Mouse (Mus musculus) embryonic facial prominence, embryonic 15.5 days (tissue): ENCODE data around the gene Slc22a12. TPM values are rescaled to one million over a fixed set of nuclear protein-coding genes. Genes with fewer than 3 reads are reported as not detected.
A peak's percentile ranks its signal among the peaks of the same experiment; 100 is the strongest.

Experiments
- ATAC-seq: fragments of 200-750 bp; cut with Nextera tagmentation; 2 replicates; pipeline ENCODE4 v1.8.0; 2017; ENCODE audit warnings: low read depth, moderate TSS enrichment; ENCODE audit not compliant: insufficient number of reproducible peaks, low FRiP score, low TSS enrichment
- H3K27ac ChIP-seq: fragments of 300-500 bp; sonication (generic); replicated peaks from 2 replicates; pipeline ENCODE4 v1.5.1; 2015; ENCODE audit warnings: mild to moderate bottlenecking, inconsistent platforms
- H3K27me3 ChIP-seq: fragments of 300-500 bp; sonication (generic); 2 replicates; pipeline ENCODE4 v1.6.1; 2015; ENCODE audit warnings: inconsistent platforms
- H3K36me3 ChIP-seq: fragments of 300-500 bp; sonication (generic); 2 replicates; pipeline ENCODE4 v1.6.1; 2015; ENCODE audit warnings: mild to moderate bottlenecking, inconsistent platforms
- H3K4me1 ChIP-seq: fragments of 300-500 bp; sonication (generic); 2 replicates; pipeline ENCODE4 v1.6.1; 2015; ENCODE audit warnings: inconsistent platforms
- H3K4me2 ChIP-seq: fragments of 300-500 bp; sonication (generic); replicated peaks from 2 replicates; pipeline ENCODE4 v1.6.1; 2015; ENCODE audit warnings: mild to moderate bottlenecking, inconsistent platforms
- H3K4me3 ChIP-seq: fragments of 300-500 bp; sonication (generic); replicated peaks from 2 replicates; pipeline ENCODE4 v1.5.1; 2015; ENCODE audit warnings: mild to moderate bottlenecking, inconsistent platforms
- H3K9ac ChIP-seq: fragments of 300-500 bp; sonication (generic); 2 replicates; pipeline ENCODE4 v1.6.1; 2015; ENCODE audit warnings: inconsistent platforms
- H3K9me3 ChIP-seq: fragments of 300-500 bp; sonication (generic); replicated peaks from 2 replicates; pipeline ENCODE4 v1.6.1; 2016; ENCODE audit warnings: inconsistent platforms
- WGBS: fragments of 180-500 bp; shearing (Covaris S2); methylation state at CpG from one replicate; pipeline ENCODE4 v1.1.7; 2015; 5-methylcytosine and 5-hydroxymethylcytosine counted together
- polyA plus RNA-seq: library from polyadenylated mRNA; unstranded; fragments of >200 nt; fragmentation: Nextera tagmentation; extraction: Ambion mirVana; gene quantifications from 2 replicates; pipeline ENCODE4 v1.2.1, GENCODE M21; 2015

Slc22a12 gene
- polyA plus RNA-seq, 1 experiment from 2014 or later: not detected

DNA sequence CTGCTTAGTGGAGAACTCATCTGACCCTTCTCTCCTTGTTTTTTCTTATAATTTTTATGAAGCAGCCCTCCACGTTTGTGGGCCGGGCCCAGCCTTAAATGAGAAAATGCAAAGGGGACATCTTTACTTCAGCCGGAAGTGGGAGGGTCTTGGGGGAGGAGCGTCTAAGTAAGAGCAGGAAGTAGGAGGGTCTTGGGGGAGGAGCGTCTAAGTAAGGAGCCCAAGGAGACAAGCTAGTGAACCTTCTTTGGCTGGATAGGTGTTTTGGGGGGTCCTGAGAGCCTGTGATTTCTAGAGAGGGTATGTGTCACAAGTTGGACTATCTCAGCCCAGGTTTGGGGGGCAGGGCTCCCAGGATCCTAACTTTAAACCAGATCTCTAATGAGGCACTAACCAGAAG lies 27.4 kb downstream of the Slc22a12 start:
- WGBS: 65% methylated on average over 5 of the region's 5 CpGs
- ATAC-seq: no peak
- Histone ChIP-seq H3K36me3 (no peaks in the 10 kb centered on the region), H3K9ac (no peak overlapping the region), H3K4me1 (peaks cover 11% of the 10 kb centered on the region), H3K27me3 (peaks cover 33% of the 10 kb centered on the region), H3K27ac (no peak overlapping the region), H3K4me2 (no peak overlapping the region), H3K4me3 (no peak overlapping the region), H3K9me3 (no peaks in the 10 kb centered on the region)

DNA sequence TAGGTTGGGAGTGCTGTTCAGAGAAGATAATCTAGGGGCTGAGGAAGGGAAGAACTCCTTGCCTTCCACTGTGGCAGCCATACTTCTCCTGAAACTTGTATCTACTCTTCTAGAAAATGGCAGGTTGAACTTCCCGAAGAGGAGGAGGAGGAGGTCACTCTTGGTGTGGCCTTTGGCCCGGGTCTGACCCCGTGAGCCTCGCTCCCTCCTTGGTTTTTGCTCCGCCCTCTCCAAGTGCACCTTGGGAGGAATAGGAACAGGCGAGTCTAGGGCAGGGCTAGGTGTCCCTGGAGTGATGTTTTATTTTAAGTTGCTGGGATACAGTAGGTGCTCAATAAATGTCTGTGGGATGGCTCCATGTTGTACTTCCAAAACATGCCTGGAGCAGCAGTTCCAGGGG lies 27.9 kb downstream of the Slc22a12 start:
- no peak for ATAC-seq
- Histone ChIP-seq H3K9ac (no peak overlapping the region), H3K27ac (no peak overlapping the region), H3K36me3 (no peaks in the 10 kb centered on the region), H3K27me3 (peaks cover 33% of the 10 kb centered on the region), H3K9me3 (no peaks in the 10 kb centered on the region), H3K4me2 (no peak overlapping the region), H3K4me3 (no peak overlapping the region), H3K4me1 (peaks cover 11% of the 10 kb centered on the region)
- 63% methylated on average over 6 of the region's 6 CpGs for WGBS

DNA sequence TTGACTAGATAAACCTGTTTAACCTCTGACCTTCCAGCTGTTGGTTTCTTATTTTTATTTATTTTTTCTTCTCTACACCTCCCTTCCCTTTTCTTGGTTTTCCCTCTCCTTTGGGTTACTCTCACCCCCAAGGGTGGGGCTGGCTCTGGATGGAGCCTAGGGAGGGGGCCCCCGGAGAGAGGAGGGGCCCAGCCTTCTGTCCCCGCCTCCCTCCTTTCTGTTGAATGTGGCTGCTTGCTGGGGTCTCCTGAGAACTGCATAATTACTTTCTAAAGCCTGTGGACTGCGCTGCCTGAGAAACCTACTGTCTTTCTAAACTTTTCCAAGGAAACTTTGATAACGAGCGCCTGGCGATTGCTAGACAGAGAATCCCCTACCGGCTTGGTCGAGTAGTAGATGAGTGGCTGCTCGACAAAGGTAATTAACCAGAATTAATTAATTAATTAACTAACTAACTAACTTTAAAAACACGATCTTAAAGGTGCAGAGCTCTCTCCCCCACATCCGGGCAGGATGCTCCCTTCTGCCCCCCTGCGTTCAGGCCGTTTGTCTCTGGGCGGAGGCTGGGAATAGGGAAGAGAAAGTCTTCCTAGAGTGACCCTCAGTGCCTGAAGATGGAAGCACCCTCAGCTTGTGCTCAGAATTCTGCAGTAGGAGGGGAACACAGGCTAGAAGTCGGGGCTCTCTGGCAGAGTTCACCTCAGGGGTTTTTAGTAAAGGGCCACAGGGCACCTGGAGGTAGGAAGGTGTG lies 29.3 kb downstream of the Slc22a12 start:
- 7% methylated on average over 15 of the region's 15 CpGs for whole genome bisulfite sequencing
- H3K4me3 ChIP-seq: no peak overlapping the region
- H3K27me3 ChIP-seq: peaks cover 33% of the 10 kb centered on the region
- no peak overlapping the region for H3K27ac ChIP-seq
- no peak overlapping the region for H3K9ac ChIP-seq
- no peak overlapping the region for H3K4me2 ChIP-seq
- H3K36me3 ChIP-seq: no peaks in the 10 kb centered on the region
- peaks cover 7% of the 10 kb centered on the region for H3K4me1 ChIP-seq
- no peaks in the 10 kb centered on the region for H3K9me3 ChIP-seq
- no peak for ATAC-seq

DNA sequence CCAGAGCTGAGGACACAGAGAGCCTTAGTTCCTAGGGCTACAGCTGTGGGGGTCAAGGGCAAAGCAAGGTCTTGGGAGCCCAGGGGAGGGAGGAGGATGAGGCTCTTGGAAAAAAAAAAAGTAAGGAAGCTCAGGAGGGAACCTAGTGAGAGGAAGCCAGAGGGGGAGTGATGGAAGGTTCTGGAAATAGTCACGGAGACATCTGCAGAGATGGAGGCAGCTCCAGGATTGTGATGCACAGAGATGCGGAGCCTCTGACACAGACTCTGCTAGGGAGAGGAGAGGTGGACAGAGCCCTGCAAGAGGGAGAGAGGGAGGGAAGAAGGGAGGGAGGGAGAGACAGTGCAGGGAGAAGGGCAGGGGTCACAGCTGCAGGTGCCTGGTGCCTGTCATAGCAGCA lies 32.3 kb downstream of the Slc22a12 start:
- no peak overlapping the region for H3K4me3 ChIP-seq
- no peak overlapping the region for H3K4me2 ChIP-seq
- no peak overlapping the region for H3K9ac ChIP-seq
- peaks cover 4% of the 10 kb centered on the region; the same call in 1 of the 2 replicates for H3K4me1 ChIP-seq
- ATAC-seq: no peak
- 76% methylated on average over 2 of the region's 2 CpGs for WGBS
- no peaks in the 10 kb centered on the region for H3K36me3 ChIP-seq
- H3K27ac ChIP-seq: no peak overlapping the region
- H3K27me3 ChIP-seq: peaks cover 61% of the 10 kb centered on the region
- no peaks in the 10 kb centered on the region for H3K9me3 ChIP-seq

DNA sequence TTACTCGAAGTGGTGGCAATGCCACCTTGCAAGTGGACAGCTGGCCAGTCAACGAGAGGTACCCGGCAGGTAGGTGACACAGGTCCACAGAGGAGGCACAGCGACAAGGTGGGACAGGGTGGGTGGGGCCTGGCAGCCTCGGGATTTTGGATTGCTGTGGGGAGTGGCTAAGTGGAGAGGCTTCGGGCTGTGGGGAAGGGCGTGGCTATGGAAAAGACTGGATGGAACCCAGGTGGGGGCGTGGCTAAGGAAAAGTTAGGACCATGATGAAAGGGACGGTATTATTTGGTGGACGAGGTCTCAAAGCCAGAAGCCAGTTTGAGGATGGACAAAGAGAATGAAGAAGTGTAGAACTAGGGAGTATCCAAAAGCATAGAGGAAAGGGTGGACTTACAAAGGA lies 33.0 kb downstream of the Slc22a12 start:
- H3K27ac ChIP-seq: no peak overlapping the region
- no peak for ATAC-seq
- no peak overlapping the region for H3K4me3 ChIP-seq

DNA sequence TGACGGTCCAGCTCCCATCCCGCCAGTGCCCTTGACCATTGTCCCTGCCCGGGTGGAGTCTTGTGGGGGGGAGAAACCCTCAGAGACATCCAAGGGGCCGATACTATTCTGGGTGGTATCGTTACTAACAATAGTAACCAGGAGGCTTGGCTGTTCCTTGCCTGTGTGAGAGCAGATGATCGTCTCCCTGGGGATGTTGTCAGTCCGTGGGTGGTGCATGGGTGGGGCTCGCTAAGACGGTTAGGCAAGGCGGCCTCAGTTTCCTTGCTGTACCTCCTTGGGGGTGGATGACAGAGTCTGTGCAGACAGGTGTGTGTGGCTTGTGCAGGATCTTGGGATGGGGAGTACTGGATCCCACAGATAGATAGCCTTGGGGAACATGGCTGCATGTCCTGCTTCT lies 35.4 kb downstream of the Slc22a12 start:
- Histone ChIP-seq H3K4me3 (no peak overlapping the region), H3K27ac (no peak overlapping the region), H3K4me1 (peaks cover 8% of the 10 kb centered on the region), H3K36me3 (no peaks in the 10 kb centered on the region), H3K9me3 (no peaks in the 10 kb centered on the region), H3K27me3 (peaks cover 62% of the 10 kb centered on the region), H3K9ac (no peak overlapping the region), H3K4me2 (no peak overlapping the region)
- ATAC-seq: no peak
- WGBS: 43% methylated on average over 10 of the region's 10 CpGs

More for the DNA sequence above, 33.0 kb downstream of the Slc22a12 start:
- Histone ChIP-seq H3K27me3 (peaks cover 61% of the 10 kb centered on the region), H3K36me3 (no peaks in the 10 kb centered on the region), H3K9me3 (no peaks in the 10 kb centered on the region), H3K9ac (no peak overlapping the region), H3K4me1 (peaks cover 4% of the 10 kb centered on the region; the same call in 1 of the 2 replicates), H3K4me2 (no peak overlapping the region)
- 71% methylated on average over 10 of the region's 10 CpGs for WGBS

DNA sequence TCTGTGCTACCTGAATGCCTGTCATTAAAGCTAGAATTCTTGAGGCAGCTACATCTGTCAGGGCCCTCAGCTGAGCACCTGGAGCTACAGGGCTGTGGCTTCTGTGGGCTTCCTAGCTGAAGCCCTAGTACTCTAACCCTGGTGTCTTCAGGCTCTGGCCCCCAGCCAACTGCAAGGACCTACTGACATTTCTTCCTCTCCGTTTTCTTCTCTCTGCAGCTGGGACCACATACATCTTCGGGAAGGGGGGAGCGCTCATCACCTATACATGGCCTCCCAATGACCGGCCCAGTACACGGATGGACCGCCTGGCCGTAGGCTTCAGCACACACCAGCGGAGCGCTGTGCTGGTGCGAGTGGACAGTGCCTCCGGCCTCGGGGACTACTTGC lies 38.2 kb downstream of the Slc22a12 start:
- Histone ChIP-seq H3K36me3 (no peaks in the 10 kb centered on the region), H3K4me2 (no peak overlapping the region), H3K9ac (no peak overlapping the region), H3K9me3 (no peaks in the 10 kb centered on the region), H3K4me1 (peaks cover 14% of the 10 kb centered on the region), H3K4me3 (no peak overlapping the region), H3K27me3 (peaks cover 83% of the 10 kb centered on the region), H3K27ac (no peak overlapping the region)
- WGBS: 89% methylated on average over 12 of the region's 12 CpGs
- no peak for ATAC-seq

DNA sequence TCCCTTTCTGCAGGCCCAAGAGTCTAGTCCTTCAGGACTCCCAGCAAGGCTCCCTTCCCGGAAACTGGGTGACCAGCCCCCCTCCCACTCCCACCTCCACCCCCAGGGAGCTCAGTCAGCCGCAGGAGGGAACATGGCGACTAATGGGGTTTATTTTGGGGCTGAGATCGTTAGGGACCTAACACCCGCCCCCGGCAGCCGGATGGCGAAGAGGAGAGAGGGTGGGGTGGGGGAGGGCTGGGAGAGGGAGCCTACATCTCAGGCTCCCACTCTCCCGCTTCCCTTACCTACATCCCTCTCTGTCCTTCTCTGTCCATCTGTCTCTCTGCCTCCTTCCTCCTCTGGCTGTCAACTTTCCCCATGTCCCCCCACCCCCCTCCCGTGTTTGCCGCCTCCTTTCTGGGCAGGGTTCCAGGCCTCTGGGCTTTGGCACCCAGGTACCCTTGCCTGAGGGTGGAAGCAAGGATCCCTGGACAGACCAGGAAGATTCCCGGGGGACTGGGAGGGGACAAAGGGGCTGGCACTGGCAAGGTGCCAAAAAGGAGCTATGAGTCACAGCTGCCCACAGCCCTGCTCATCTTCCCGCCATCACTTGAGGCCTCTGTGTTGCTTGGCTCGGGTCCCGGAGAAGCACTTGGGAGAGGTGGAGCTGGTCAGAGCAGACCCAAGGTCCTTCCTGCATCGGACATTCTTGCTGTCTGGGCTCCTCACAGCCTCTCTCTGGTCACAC lies 38.7 kb downstream of the Slc22a12 start:
- Histone ChIP-seq H3K4me2 (no peak overlapping the region), H3K9ac (no peak overlapping the region), H3K36me3 (no peaks in the 10 kb centered on the region), H3K4me1 (peaks cover 14% of the 10 kb centered on the region), H3K4me3 (no peak overlapping the region), H3K9me3 (no peaks in the 10 kb centered on the region), H3K27me3 (peaks cover 88% of the 10 kb centered on the region), H3K27ac (no peak overlapping the region)
- WGBS: 37% methylated on average over 16 of the region's 16 CpGs
- ATAC-seq: 0 out of 2 replicates have a peak, but pooled peaks have one; percentile 12

DNA sequence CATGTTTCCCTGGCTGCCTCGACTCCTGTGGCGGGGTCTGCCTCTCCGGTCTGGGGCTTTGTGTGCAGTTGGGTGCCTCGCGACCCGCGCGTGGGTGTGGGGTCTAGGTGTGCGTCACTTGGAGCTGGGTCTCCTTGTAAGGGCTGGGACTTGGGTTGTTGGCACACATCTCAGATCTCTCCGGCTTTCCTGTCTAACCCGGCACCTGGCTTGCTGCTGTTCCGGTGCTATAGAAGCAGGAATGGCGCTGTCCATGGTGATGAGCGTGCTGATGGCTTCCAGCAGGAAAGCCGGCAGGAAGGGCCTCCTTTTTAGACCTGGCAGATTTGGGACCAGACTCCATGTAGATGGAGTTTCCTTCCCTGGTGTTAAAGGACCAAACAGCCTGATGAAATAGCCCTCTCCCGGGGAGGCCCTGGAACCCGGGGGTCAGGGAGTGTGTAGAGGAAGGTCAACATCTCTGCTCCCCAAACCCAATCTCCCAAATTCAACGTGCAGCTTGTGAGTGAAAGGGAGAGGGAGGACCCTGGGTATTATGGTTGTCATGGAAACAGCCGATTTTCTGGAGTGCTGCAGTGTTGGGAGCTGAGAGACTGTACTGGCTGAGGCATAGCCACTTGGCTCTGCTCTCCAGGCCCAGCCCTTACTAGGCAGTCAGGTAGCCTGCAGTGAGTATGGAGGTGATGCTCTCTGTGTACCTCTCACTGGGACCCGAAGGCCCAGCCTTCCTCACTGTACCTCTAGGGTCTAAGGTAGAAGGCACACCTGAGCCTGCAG lies 40.1 kb downstream of the Slc22a12 start:
- Histone ChIP-seq H3K27ac (no peak overlapping the region), H3K4me1 (peaks cover 23% of the 10 kb centered on the region), H3K9me3 (no peaks in the 10 kb centered on the region), H3K9ac (no peak overlapping the region), H3K36me3 (no peaks in the 10 kb centered on the region), H3K4me3 (peak overlapping the region; percentile 24), H3K27me3 (peaks cover 96% of the 10 kb centered on the region), H3K4me2 (peak overlapping the region; percentile 53)
- WGBS: 2% methylated on average over 20 of the region's 20 CpGs
- no peak for ATAC-seq

DNA sequence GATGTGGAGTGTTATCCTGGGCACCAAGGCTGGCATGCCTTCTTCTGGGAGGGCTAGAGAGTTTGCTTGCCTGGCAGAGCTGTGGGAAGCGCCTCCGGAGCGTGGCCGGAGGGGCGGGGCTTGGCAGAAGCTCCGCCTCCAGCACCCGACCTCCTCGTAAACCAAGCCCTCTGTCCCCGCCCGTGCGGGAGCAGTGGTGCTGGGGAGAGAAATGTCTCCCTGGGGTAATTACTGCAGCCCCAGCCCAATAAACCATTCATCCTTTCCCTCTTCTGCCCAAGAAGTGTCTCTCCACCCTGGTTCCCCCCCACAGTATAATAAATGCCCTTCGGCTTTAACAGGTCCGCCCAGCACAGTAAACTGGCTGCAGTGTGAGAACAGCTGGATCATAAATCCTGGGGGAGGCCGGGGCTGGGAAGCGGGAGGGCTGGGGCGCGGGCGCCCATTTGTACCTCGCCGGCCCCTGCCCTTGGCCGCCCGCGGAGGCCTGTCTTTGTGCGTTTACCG lies 40.7 kb downstream of the Slc22a12 start:
- Histone ChIP-seq H3K36me3 (no peaks in the 10 kb centered on the region), H3K27ac (no peak overlapping the region), H3K27me3 (peaks cover 91% of the 10 kb centered on the region), H3K4me1 (peaks cover 25% of the 10 kb centered on the region), H3K4me2 (peak overlapping the region; percentile 53), H3K9ac (no peak overlapping the region), H3K4me3 (peak overlapping the region; percentile 24), H3K9me3 (no peaks in the 10 kb centered on the region)
- peak; percentile 18; the same call in 1 of the 2 replicates for ATAC-seq
- WGBS: 2% methylated on average over 25 of the region's 25 CpGs

DNA sequence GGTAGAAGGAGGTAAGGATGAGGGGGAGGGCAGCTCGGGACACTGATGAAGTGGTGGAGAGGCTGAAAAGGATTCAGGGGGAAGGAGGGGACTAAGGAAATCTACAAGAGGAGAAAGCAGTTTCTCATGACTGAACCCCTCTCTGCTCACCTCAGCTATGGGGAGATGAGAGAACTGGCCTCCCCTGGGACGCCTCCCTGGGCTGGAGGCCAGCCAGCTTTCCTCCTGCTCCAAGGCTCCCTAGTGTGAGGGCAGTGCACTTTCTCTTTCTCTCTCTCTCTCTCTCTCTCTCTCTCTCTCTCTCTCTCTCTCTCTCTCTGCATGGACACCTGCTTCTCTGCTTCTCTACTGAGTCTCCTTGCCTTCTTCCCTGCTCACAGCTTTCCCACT lies 42.2 kb downstream of the Slc22a12 start:
- H3K4me2 ChIP-seq: no peak overlapping the region
- H3K9ac ChIP-seq: no peak overlapping the region
- no peak overlapping the region for H3K27ac ChIP-seq
- 48% methylated on average over 2 of the region's 2 CpGs for WGBS
- peaks cover 25% of the 10 kb centered on the region for H3K4me1 ChIP-seq
- ATAC-seq: no peak
- H3K4me3 ChIP-seq: no peak overlapping the region
- no peaks in the 10 kb centered on the region for H3K36me3 ChIP-seq
- H3K9me3 ChIP-seq: no peaks in the 10 kb centered on the region
- H3K27me3 ChIP-seq: peaks cover 90% of the 10 kb centered on the region
